ENCODE assay signal across 23 mouse cellular contexts in the genomic region with DNA sequence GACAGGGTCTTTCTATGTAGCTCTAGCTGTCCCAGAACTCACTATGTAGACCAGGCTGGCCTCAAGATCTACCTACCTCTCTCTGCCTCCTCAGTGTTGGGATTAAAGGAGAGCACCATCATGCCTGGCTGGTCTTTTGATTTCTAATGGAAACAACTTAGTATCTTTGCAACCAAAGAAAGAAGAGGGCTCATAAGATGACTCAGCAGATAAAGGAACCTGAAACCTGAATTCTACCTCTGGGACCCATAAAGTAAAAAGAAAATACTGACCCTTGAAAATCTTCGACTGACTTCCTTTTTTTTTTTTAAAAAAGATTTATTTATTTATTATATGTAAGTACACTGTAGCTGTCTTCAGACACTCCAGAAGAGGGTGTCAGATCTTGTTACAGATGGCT. TPM values are rescaled to one million over a fixed set of nuclear protein-coding genes. Genes with fewer than 3 reads are reported as not detected.
DNase-seq lines count a peak whose midpoint lies in the region; ATAC-seq and TF ChIP-seq lines count a peak whose summit lies in the region.
"Had no signal": no experiment of that assay in that cellular context is flagged by ENCODE, and none has a peak within 500 bp of the region (broad histone marks: within the 10 kb centered on the region; RNA-seq: fewer than 3 reads in every experiment).

No protein-coding gene starts in this region.

- H3K9me3 ChIP-seq in neural tube, embryonic 13.5 days = no peaks in the 10 kb centered on the region
- H3K9me3 ChIP-seq in neural tube, embryonic 15.5 days (replicated peaks) = no peaks in the 10 kb centered on the region
- no peaks in the 10 kb centered on the region for H3K9me3 ChIP-seq in liver, embryonic 16.5 days (replicated peaks; ENCODE audit: control insufficient read depth, low read length)
- no peaks in the 10 kb centered on the region for H3K9me3 ChIP-seq in stomach, postnatal 0 days (ENCODE audit: control insufficient read depth, low read length)
- H3K9me3 ChIP-seq in midbrain, embryonic 14.5 days (ENCODE audit: control insufficient read depth, low read length) = no peaks in the 10 kb centered on the region
- H3K9me3 ChIP-seq: embryonic facial prominence, embryonic 15.5 days; forebrain, embryonic 10.5 days; heart, embryonic 10.5 days; hindbrain, embryonic 12.5 days had no signal

- peaks cover 23% of the 10 kb centered on the region for H3K36me3 ChIP-seq in neural tube, embryonic 13.5 days
- H3K36me3 ChIP-seq in neural tube, embryonic 15.5 days = peaks cover 14% of the 10 kb centered on the region
- H3K36me3 ChIP-seq in liver, embryonic 16.5 days (ENCODE audit: control insufficient read depth, insufficient read depth) = peaks cover 60% of the 10 kb centered on the region
- H3K36me3 ChIP-seq in stomach, postnatal 0 days (ENCODE audit: control insufficient read depth, insufficient read depth, low read length) = no peaks in the 10 kb centered on the region
- H3K36me3 ChIP-seq in midbrain, embryonic 14.5 days (ENCODE audit: control insufficient read depth, insufficient read depth, low read length) = peaks cover 13% of the 10 kb centered on the region; the same call in 1 of the 2 replicates

- WGBS in neural tube, embryonic 13.5 days = 86% methylated on average over 1 of the region's 1 CpGs
- WGBS in neural tube, embryonic 15.5 days = 82% methylated on average over 1 of the region's 1 CpGs
- 30% methylated on average over 1 of the region's 1 CpGs for WGBS in liver, embryonic 16.5 days (ENCODE audit: insufficient replicate concordance)
- WGBS in stomach, postnatal 0 days = 77% methylated on average over 1 of the region's 1 CpGs
- WGBS in midbrain, embryonic 14.5 days = 95% methylated on average over 1 of the region's 1 CpGs

- H3K27ac ChIP-seq in layer of hippocampus, adult 2 months = 0 out of 2 replicates have a peak overlapping the region, but pooled peaks have one; percentile 53
- H3K27ac ChIP-seq in neural tube, embryonic 13.5 days (replicated peaks) = peak overlapping the region; percentile 23; the same call in 1 of the 2 replicates
- no peak overlapping the region for H3K27ac ChIP-seq in neural tube, embryonic 15.5 days (replicated peaks)
- peak overlapping the region; percentile 73 for H3K27ac ChIP-seq in liver, embryonic 16.5 days (ENCODE audit: low read length)
- peak overlapping the region; percentile 1; the same call in 1 of the 2 replicates for H3K27ac ChIP-seq in stomach, postnatal 0 days (replicated peaks)
- no peak overlapping the region for H3K27ac ChIP-seq in midbrain, embryonic 14.5 days (replicated peaks; ENCODE audit: low read depth, low read length)
- H3K27ac ChIP-seq: embryonic facial prominence, embryonic 15.5 days; forebrain, embryonic 10.5 days; heart, embryonic 10.5 days; hindbrain, embryonic 12.5 days had no signal

- H3K4me3 ChIP-seq in layer of hippocampus, adult 2 months = no peak overlapping the region
- no peak overlapping the region for H3K4me3 ChIP-seq in neural tube, embryonic 13.5 days
- no peak overlapping the region for H3K4me3 ChIP-seq in neural tube, embryonic 15.5 days (replicated peaks)
- H3K4me3 ChIP-seq in liver, embryonic 16.5 days (ENCODE audit: low read depth, low read length) = no peak overlapping the region
- H3K4me3 ChIP-seq in stomach, postnatal 0 days (ENCODE audit: low read depth, low read length) = no peak overlapping the region
- H3K4me3 ChIP-seq in midbrain, embryonic 14.5 days (replicated peaks; ENCODE audit: low read depth, low read length) = no peak overlapping the region
- H3K4me3 ChIP-seq: embryonic facial prominence, embryonic 15.5 days; forebrain, embryonic 10.5 days; heart, embryonic 10.5 days; hindbrain, embryonic 12.5 days had no signal

- no peak for TF ChIP-seq EP300 in stomach, postnatal 0 days (optimal IDR thresholded peaks at IDR 0.05)

- no peak overlapping the region for H3K4me2 ChIP-seq in neural tube, embryonic 13.5 days
- H3K4me2 ChIP-seq in neural tube, embryonic 15.5 days = no peak overlapping the region
- no peak overlapping the region for H3K4me2 ChIP-seq in liver, embryonic 16.5 days (ENCODE audit: low read depth, low read length)
- no peak overlapping the region for H3K4me2 ChIP-seq in stomach, postnatal 0 days (replicated peaks; ENCODE audit: low read depth)
- H3K4me2 ChIP-seq in midbrain, embryonic 14.5 days (ENCODE audit: low read length) = no peak overlapping the region
- H3K4me2 ChIP-seq: embryonic facial prominence, embryonic 15.5 days; hindbrain, embryonic 12.5 days had no signal

- no peak for ATAC-seq in neural tube, embryonic 13.5 days (ENCODE audit: low read depth)
- no peak for ATAC-seq in neural tube, embryonic 15.5 days (ENCODE audit: low FRiP score)
- no peak for ATAC-seq in liver, embryonic 16.5 days (ENCODE audit: low read depth)
- ATAC-seq in stomach, postnatal 0 days (ENCODE audit: low FRiP score, low TSS enrichment) = no peak
- no peak for ATAC-seq in midbrain, embryonic 14.5 days (ENCODE audit: low FRiP score, low TSS enrichment)
- ATAC-seq: forebrain, embryonic 14.5 days had no signal

- H3K4me1 ChIP-seq in neural tube, embryonic 13.5 days (replicated peaks) = peaks cover 12% of the 10 kb centered on the region
- H3K4me1 ChIP-seq in neural tube, embryonic 15.5 days = peaks cover 17% of the 10 kb centered on the region
- peaks cover 74% of the 10 kb centered on the region for H3K4me1 ChIP-seq in liver, embryonic 16.5 days (ENCODE audit: control insufficient read depth, low read depth, low read length)
- H3K4me1 ChIP-seq in stomach, postnatal 0 days (replicated peaks; ENCODE audit: control insufficient read depth, insufficient read depth) = no peaks in the 10 kb centered on the region
- H3K4me1 ChIP-seq in midbrain, embryonic 14.5 days (ENCODE audit: control insufficient read depth, insufficient read depth, low read length) = no peaks in the 10 kb centered on the region
- H3K4me1 ChIP-seq: embryonic facial prominence, embryonic 15.5 days; forebrain, embryonic 10.5 days; hindbrain, embryonic 12.5 days had no signal

- no peaks in the 10 kb centered on the region for H3K27me3 ChIP-seq in neural tube, embryonic 13.5 days
- no peaks in the 10 kb centered on the region for H3K27me3 ChIP-seq in neural tube, embryonic 15.5 days (replicated peaks)
- no peaks in the 10 kb centered on the region for H3K27me3 ChIP-seq in liver, embryonic 16.5 days (ENCODE audit: control insufficient read depth, insufficient read depth, low read depth, low read length)
- H3K27me3 ChIP-seq in stomach, postnatal 0 days (ENCODE audit: control insufficient read depth, insufficient read depth, low read length) = no peaks in the 10 kb centered on the region
- no peaks in the 10 kb centered on the region for H3K27me3 ChIP-seq in midbrain, embryonic 14.5 days (ENCODE audit: control insufficient read depth, insufficient read depth, low read length)
- H3K27me3 ChIP-seq: embryonic facial prominence, embryonic 15.5 days; hindbrain, embryonic 12.5 days had no signal

- no peak overlapping the region for H3K9ac ChIP-seq in neural tube, embryonic 13.5 days
- H3K9ac ChIP-seq in neural tube, embryonic 15.5 days (replicated peaks) = no peak overlapping the region
- no peak overlapping the region for H3K9ac ChIP-seq in liver, embryonic 16.5 days (ENCODE audit: low read depth, low read length)
- H3K9ac ChIP-seq in stomach, postnatal 0 days (ENCODE audit: low read length) = no peak overlapping the region
- H3K9ac ChIP-seq in midbrain, embryonic 14.5 days (replicated peaks; ENCODE audit: low read length) = no peak overlapping the region
- H3K9ac ChIP-seq: embryonic facial prominence, embryonic 15.5 days; hindbrain, embryonic 12.5 days had no signal

- no peak for DNase-seq in layer of hippocampus, adult 2 months (ENCODE audit: low spot score in 2 of 2)
- DNase-seq in layer of hippocampus, adult 9-10 months (ENCODE audit: low spot score) = no peak
- no peak for DNase-seq in stomach, postnatal 0 days (ENCODE audit: low spot score)
- DNase-seq in midbrain, embryonic 14.5 days = no peak
- DNase-seq in right cerebral cortex, adult 18-20 months = no peak
- DNase-seq: adrenal gland, adult 8-10 months; adrenal gland, postnatal 36 days; cerebellum, adult 2 months; cerebellum, postnatal 10 days; heart, adult 18-20 months; heart, postnatal 10 days; heart, postnatal 4 days had no signal

- TF ChIP-seq CTCF in layer of hippocampus, adult 2 months (conservative IDR thresholded peaks at IDR 0.05) = no peak
- no peak for TF ChIP-seq CTCF in stomach, postnatal 0 days (IDR thresholded peaks at IDR 0.05; ENCODE audit: low read depth)

RNA-seq across cellular contexts. Expression of gene Ranbp10, which starts 21.2 kb away (rescaled TPM):
- 10 to 100 TPM; 25.1 to 27.3 TPM for total RNA-seq in layer of hippocampus, adult 2 months (2021)
- polyA plus RNA-seq in neural tube, embryonic 13.5 days (2015; fragmentation: Nextera tagmentation; extraction: Ambion mirVana) = 11.6 and 13.0 TPM in 2 replicates
- polyA plus RNA-seq in neural tube, embryonic 15.5 days (2015; fragmentation: Nextera tagmentation; extraction: Ambion mirVana) = 9.9 and 10.4 TPM in 2 replicates
- 44.3 and 50.1 TPM in 2 replicates for polyA plus RNA-seq in liver, embryonic 16.5 days (2015; fragmentation: Nextera tagmentation; extraction: Ambion mirVana)
- polyA plus RNA-seq in stomach, postnatal 0 days (2015; fragmentation: Nextera tagmentation; extraction: Ambion mirVana) = 7.1 TPM in 2 replicates
- polyA plus RNA-seq in midbrain, embryonic 14.5 days (2014; fragmentation: Nextera tagmentation; extraction: Ambion mirVana) = 12.3 and 12.5 TPM in 2 replicates

RNA-seq across cellular contexts. Expression of gene Tsnaxip1, which starts 21.6 kb away (rescaled TPM):
- under 1 TPM; 0.22 to 0.28 TPM for total RNA-seq in layer of hippocampus, adult 2 months (2021)
- 0.46 and 0.54 TPM in 2 replicates for polyA plus RNA-seq in neural tube, embryonic 13.5 days (2015; fragmentation: Nextera tagmentation; extraction: Ambion mirVana)
- 0.28 and 0.47 TPM in 2 replicates for polyA plus RNA-seq in neural tube, embryonic 15.5 days (2015; fragmentation: Nextera tagmentation; extraction: Ambion mirVana)
- 0.07 TPM in 2 replicates for polyA plus RNA-seq in liver, embryonic 16.5 days (2015; fragmentation: Nextera tagmentation; extraction: Ambion mirVana)
- not detected in 2 replicates for polyA plus RNA-seq in stomach, postnatal 0 days (2015; fragmentation: Nextera tagmentation; extraction: Ambion mirVana)
- 0.24 and 0.32 TPM in 2 replicates for polyA plus RNA-seq in midbrain, embryonic 14.5 days (2014; fragmentation: Nextera tagmentation; extraction: Ambion mirVana)
- total RNA-seq: adrenal gland, adult 8-10 months; adrenal gland, postnatal 36 days; gastrocnemius, adult 8-10 months; heart, adult 18-20 months; heart, postnatal 10 days; heart, postnatal 4 days had no signal
- polyA plus RNA-seq: erythroblast, embryonic 14.5 days; heart, embryonic 14.5 days had no signal

RNA-seq across cellular contexts. Expression of gene Cenpt, which starts 47.1 kb away (rescaled TPM):
- 10 to 100 TPM; 14.6 to 16.0 TPM for total RNA-seq in layer of hippocampus, adult 2 months (2021)
- 52.7 and 63.8 TPM in 2 replicates for polyA plus RNA-seq in neural tube, embryonic 13.5 days (2015; fragmentation: Nextera tagmentation; extraction: Ambion mirVana)
- polyA plus RNA-seq in neural tube, embryonic 15.5 days (2015; fragmentation: Nextera tagmentation; extraction: Ambion mirVana) = 47.5 and 49.3 TPM in 2 replicates
- 19.1 and 20.5 TPM in 2 replicates for polyA plus RNA-seq in liver, embryonic 16.5 days (2015; fragmentation: Nextera tagmentation; extraction: Ambion mirVana)
- polyA plus RNA-seq in stomach, postnatal 0 days (2015; fragmentation: Nextera tagmentation; extraction: Ambion mirVana) = 14.2 and 15.1 TPM in 2 replicates
- 46.7 and 55.7 TPM in 2 replicates for polyA plus RNA-seq in midbrain, embryonic 14.5 days (2014; fragmentation: Nextera tagmentation; extraction: Ambion mirVana)

RNA-seq across cellular contexts. Expression of gene Gfod2, which starts 47.5 kb away (rescaled TPM):
- 10 to 100 TPM; 18.2 to 22.8 TPM for total RNA-seq in layer of hippocampus, adult 2 months (2021)
- 66.7 and 72.4 TPM in 2 replicates for polyA plus RNA-seq in neural tube, embryonic 13.5 days (2015; fragmentation: Nextera tagmentation; extraction: Ambion mirVana)
- 60.5 and 73.8 TPM in 2 replicates for polyA plus RNA-seq in neural tube, embryonic 15.5 days (2015; fragmentation: Nextera tagmentation; extraction: Ambion mirVana)
- polyA plus RNA-seq in liver, embryonic 16.5 days (2015; fragmentation: Nextera tagmentation; extraction: Ambion mirVana) = 1.6 and 1.8 TPM in 2 replicates
- polyA plus RNA-seq in stomach, postnatal 0 days (2015; fragmentation: Nextera tagmentation; extraction: Ambion mirVana) = 14.5 and 16.9 TPM in 2 replicates
- 75.4 and 77.8 TPM in 2 replicates for polyA plus RNA-seq in midbrain, embryonic 14.5 days (2014; fragmentation: Nextera tagmentation; extraction: Ambion mirVana)

RNA-seq across cellular contexts. Expression of gene Thap11, which starts 49.0 kb away (rescaled TPM):
- total RNA-seq in layer of hippocampus, adult 2 months (2021) = 10 to 100 TPM; 37.2 to 38.9 TPM
- polyA plus RNA-seq in neural tube, embryonic 13.5 days (2015; fragmentation: Nextera tagmentation; extraction: Ambion mirVana) = 61.4 and 64.1 TPM in 2 replicates
- polyA plus RNA-seq in neural tube, embryonic 15.5 days (2015; fragmentation: Nextera tagmentation; extraction: Ambion mirVana) = 55.8 and 58.3 TPM in 2 replicates
- 25.4 and 26.4 TPM in 2 replicates for polyA plus RNA-seq in liver, embryonic 16.5 days (2015; fragmentation: Nextera tagmentation; extraction: Ambion mirVana)
- 36.8 and 37.8 TPM in 2 replicates for polyA plus RNA-seq in stomach, postnatal 0 days (2015; fragmentation: Nextera tagmentation; extraction: Ambion mirVana)
- 49.8 and 51.5 TPM in 2 replicates for polyA plus RNA-seq in midbrain, embryonic 14.5 days (2014; fragmentation: Nextera tagmentation; extraction: Ambion mirVana)

Comparison
In these comparisons a context has a peak if more than half of its experiments do, and no peak if none do; other contexts are left out.
1. H3K27ac ChIP-seq: peak in layer of hippocampus, adult 2 months (single experiment), neural tube, embryonic 13.5 days (single experiment), liver, embryonic 16.5 days (single experiment) and stomach, postnatal 0 days (single experiment); none in neural tube, embryonic 15.5 days (single experiment) and midbrain, embryonic 14.5 days (single experiment).